Mouse (Mus musculus) stomach, embryonic 14.5 days (tissue): ENCODE measurements around the gene Tube1. TPM values are rescaled to one million over a fixed set of nuclear protein-coding genes. Genes with fewer than 3 reads are reported as not detected.

Experiments
- ATAC-seq: fragments of 200-750 bp; cut with Nextera tagmentation; 2 replicates; pipeline ENCODE4 v1.8.0; 2017; ENCODE audit warnings: low read depth, moderate TSS enrichment; ENCODE audit not compliant: insufficient number of reproducible peaks, insufficient read depth, low FRiP score
- H3K27ac ChIP-seq: fragments of 300-500 bp; sonication (generic); 2 replicates; pipeline ENCODE4 v1.5.1; 2014; ENCODE audit warnings: mild to moderate bottlenecking, low read length, moderate library complexity, mixed read lengths
- H3K27me3 ChIP-seq: fragments of 300-500 bp; sonication (generic); 2 replicates; pipeline ENCODE4 v1.6.1; 2014; ENCODE audit warnings: low read length, control low read depth, mixed read lengths; ENCODE audit not compliant: control insufficient read depth, insufficient read depth
- H3K36me3 ChIP-seq: fragments of 300-500 bp; sonication (generic); 2 replicates; pipeline ENCODE4 v1.6.1; 2014; ENCODE audit warnings: mild to moderate bottlenecking, control low read depth, low read length, moderate library complexity, mixed read lengths; ENCODE audit not compliant: control insufficient read depth, insufficient read depth
- H3K4me1 ChIP-seq: fragments of 300-500 bp; sonication (generic); 2 replicates; pipeline ENCODE4 v1.6.1; 2014; ENCODE audit warnings: low read length, control low read depth, mixed read lengths; ENCODE audit not compliant: control insufficient read depth, insufficient read depth
- H3K4me2 ChIP-seq: fragments of 300-500 bp; sonication (generic); replicated peaks from 2 replicates; pipeline ENCODE4 v1.6.1; 2014; ENCODE audit warnings: low read depth, low read length, control low read depth
- H3K4me3 ChIP-seq: fragments of 300-500 bp; sonication (generic); 2 replicates; pipeline ENCODE4 v1.5.1; 2014; ENCODE audit warnings: low read depth, low read length, control low read depth
- H3K9ac ChIP-seq: fragments of 300-500 bp; sonication (generic); replicated peaks from 2 replicates; pipeline ENCODE4 v1.6.1; 2014; ENCODE audit warnings: low read depth, mild to moderate bottlenecking, control low read depth, low read length, moderate library complexity, mixed read lengths
- H3K9me3 ChIP-seq: fragments of 300-500 bp; sonication (generic); 2 replicates; pipeline ENCODE4 v1.6.1; 2016; ENCODE audit warnings: low read depth, low read length, control low read depth; ENCODE audit not compliant: control insufficient read depth
- WGBS: fragments of 180-500 bp; shearing (Covaris S2); extraction: QIAGEN DNeasy Blood & Tissue Kit; methylation state at CpG from one replicate; pipeline ENCODE4 v1.1.7; 2014; 5-methylcytosine and 5-hydroxymethylcytosine counted together
- polyA plus RNA-seq: library from polyadenylated mRNA; unstranded; fragments of >200 nt; fragmentation: Nextera tagmentation; extraction: Ambion mirVana; gene quantifications from 2 replicates; pipeline ENCODE4 v1.2.1, GENCODE M21; 2014

Tube1 gene
- polyA plus RNA-seq, 1 experiment from 2014 or later: 22.3 TPM

DNA sequence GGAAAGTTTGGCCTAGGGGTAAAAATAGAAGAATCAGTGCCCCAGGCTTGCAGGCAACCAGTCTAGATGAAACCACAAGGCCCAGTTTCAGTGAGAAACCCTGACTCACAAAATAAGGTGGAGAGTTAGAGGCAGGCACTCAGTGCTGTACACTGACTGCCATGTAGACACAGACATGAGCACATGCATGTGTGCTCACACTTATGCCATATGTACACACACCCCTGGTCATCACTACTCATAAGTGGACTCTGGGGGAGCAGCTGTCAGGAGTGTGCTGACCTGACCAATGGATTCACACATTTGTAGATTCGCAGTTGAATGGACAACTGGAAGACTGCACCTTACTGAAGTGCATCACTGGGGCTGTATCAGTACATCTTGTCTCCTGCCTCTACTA lies 27.6 kb downstream of the Tube1 start:
- Histone ChIP-seq H3K27ac (no peak overlapping the region), H3K9me3 (no peaks in the 10 kb centered on the region), H3K36me3 (no peaks in the 10 kb centered on the region), H3K4me2 (no peak overlapping the region), H3K9ac (no peak overlapping the region), H3K27me3 (no peaks in the 10 kb centered on the region), H3K4me3 (no peak overlapping the region), H3K4me1 (peaks cover 16% of the 10 kb centered on the region)
- 96% methylated on average over 1 of the region's 1 CpGs for WGBS
- ATAC-seq: no peak

DNA sequence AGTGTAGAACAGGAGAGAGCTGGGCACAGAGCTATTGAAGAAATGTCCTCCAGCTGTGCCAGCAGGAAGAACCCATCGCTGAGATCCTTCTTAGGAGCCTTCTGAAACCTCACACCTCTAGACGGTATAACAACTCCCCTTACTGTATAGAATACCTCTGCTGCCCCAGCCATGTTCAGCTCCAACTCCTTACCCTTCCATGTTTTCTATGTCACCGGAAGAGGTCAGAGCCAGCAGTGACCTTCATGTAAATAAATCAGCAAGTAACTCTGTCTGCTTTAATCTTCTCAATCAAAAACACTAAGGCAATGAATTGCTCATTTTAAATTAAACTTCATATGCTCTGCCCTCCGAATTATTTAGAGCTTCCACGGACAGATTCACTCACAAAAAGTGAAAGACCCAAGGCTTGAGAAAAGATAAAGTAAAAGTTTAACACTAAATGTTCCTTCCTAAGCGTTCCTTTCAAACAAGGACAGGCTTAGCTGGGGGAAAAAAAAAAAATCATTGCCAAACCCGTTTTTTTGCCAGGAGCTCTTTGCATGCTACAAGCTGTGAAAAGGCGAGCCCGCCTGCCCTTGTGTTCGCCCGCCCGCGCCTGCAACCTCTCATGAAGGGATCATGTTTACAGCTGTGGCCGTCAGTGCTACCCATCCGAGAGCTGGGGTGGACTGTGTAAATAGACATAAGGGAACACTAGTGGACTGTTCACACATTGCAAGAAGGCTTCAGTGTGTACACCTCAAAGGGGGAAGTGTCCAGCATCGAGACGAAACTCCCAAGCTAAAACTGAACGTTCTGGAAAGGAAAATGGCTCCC lies 29.1 kb downstream of the Tube1 start:
- Histone ChIP-seq H3K27me3 (no peaks in the 10 kb centered on the region), H3K36me3 (no peaks in the 10 kb centered on the region), H3K9ac (no peak overlapping the region), H3K4me3 (no peak overlapping the region), H3K4me2 (peak overlapping the region; percentile 35), H3K27ac (no peak overlapping the region; the same call in 1 of the 2 replicates), H3K4me1 (peaks cover 17% of the 10 kb centered on the region), H3K9me3 (no peaks in the 10 kb centered on the region)
- no peak for ATAC-seq
- WGBS: 18% methylated on average over 18 of the region's 18 CpGs

DNA sequence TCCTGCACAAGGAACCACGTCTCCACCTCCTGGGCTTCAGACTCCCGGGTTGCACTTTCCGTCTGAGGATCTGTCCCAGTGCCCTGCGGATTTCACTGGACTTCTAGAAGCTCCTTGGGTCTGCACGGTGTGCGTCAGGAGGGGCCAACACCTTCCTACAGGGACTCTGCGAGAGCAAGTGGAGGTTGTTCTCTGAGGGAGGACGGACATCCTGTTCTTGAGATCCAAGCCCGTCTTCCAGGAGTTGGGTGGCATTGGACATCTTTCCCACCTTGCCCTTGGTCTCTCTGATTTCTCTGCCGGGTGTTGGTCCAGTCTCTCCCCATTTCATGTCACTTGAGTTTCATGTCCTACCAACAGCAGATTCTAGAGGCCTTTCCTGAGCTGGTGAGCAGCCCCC lies 29.9 kb downstream of the Tube1 start, which contains the start of gene Ccn6:
Gene Ccn6 (minus strand): TSS at position 101 of the 400 bp plus-strand sequence.
- Histone ChIP-seq H3K4me1 (peaks cover 17% of the 10 kb centered on the region), H3K27me3 (no peaks in the 10 kb centered on the region), H3K4me3 (no peak within 1 kb of the TSS), H3K9me3 (no peaks in the 10 kb centered on the region), H3K27ac (no peak within 1 kb of the TSS; the same call in 1 of the 2 replicates), H3K36me3 (no peaks in the 10 kb centered on the region), H3K4me2 (peak within 1 kb of the TSS; percentile 35), H3K9ac (no peak within 1 kb of the TSS)
- ATAC-seq: no peak
- 88% methylated on average over 10 of the region's 10 CpGs for WGBS

DNA sequence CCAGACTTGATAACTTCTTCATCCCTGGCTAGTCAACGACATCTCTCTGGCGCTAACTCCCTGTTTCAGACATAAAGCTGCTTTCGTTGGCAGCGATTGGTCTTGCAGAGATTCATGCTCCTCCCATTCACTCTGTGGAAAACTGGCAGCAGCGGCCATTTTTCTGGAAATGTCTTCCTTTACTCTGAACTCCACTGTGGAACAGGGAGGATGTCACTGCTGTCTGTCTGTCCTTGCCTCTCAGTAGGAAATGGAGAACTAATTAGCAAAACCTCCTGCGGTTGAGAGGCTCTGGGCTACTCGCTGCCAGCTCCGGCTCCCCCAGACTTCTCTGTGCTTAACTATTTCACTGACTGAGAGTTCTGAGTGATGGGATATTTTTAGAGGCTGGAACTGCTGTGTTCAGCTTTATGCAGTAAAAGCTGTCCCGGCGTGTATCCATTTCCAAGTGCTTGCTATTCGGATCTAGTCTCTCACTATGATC lies 31.9 kb downstream of the Tube1 start:
- Histone ChIP-seq H3K9ac (no peak overlapping the region), H3K27me3 (no peaks in the 10 kb centered on the region), H3K27ac (peak overlapping the region; percentile 61; the same call in 1 of the 2 replicates), H3K4me2 (peak overlapping the region; percentile 34), H3K4me3 (peak overlapping the region; percentile 15; the same call in 1 of the 2 replicates), H3K4me1 (peaks cover 20% of the 10 kb centered on the region), H3K36me3 (no peaks in the 10 kb centered on the region), H3K9me3 (no peaks in the 10 kb centered on the region)
- ATAC-seq: no peak
- 24% methylated on average over 11 of the region's 11 CpGs for WGBS

DNA sequence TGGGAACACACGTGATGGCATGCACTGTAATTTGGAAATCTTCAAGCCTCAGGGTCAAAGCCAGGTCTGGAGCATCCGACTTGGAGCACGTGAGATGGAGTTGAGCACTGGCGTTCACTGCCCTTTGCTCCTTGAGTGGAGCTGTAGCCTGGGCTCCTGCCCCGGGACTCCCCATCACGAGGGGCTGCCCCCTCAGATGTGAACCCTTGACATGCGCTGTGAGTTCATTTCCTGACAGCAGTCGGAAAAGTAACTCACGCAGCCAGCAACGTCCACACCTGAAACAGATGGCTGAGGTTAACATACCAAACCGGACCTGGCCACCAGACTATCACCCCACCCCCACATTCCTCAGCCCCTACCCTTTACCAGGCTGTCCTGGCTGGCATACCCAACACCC lies 33.8 kb downstream of the Tube1 start:
- Histone ChIP-seq H3K4me1 (peaks cover 28% of the 10 kb centered on the region), H3K9me3 (no peaks in the 10 kb centered on the region), H3K27ac (no peak overlapping the region), H3K27me3 (no peaks in the 10 kb centered on the region), H3K4me3 (no peak overlapping the region), H3K4me2 (no peak overlapping the region), H3K9ac (no peak overlapping the region), H3K36me3 (no peaks in the 10 kb centered on the region)
- 70% methylated on average over 11 of the region's 11 CpGs for WGBS
- no peak for ATAC-seq

DNA sequence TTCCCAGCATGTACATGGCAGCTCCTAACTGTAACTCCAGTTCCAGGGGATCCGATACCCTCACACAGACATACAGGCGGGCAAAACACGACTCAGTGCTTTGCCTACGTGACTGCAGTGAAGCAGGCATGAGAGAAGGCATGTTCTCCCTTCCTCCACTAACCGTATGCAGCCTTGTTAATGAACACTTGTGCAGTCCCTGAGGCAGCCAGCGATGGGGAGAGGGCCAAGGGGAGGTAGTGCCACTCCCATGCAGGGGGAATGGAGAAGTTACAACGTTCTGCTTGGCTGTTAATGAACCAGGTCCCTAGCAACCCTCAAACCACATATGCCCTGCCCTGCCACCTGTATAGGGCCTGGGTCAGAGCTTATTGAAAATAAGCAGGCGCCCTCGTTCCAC lies 35.9 kb downstream of the Tube1 start:
- Histone ChIP-seq H3K36me3 (no peaks in the 10 kb centered on the region), H3K4me1 (peaks cover 30% of the 10 kb centered on the region), H3K27me3 (no peaks in the 10 kb centered on the region), H3K4me2 (0 out of 2 replicates have a peak overlapping the region, but pooled peaks have one; percentile 7), H3K4me3 (no peak overlapping the region), H3K9ac (no peak overlapping the region), H3K9me3 (no peaks in the 10 kb centered on the region), H3K27ac (no peak overlapping the region)
- no peak for ATAC-seq
- WGBS: 61% methylated on average over 9 of the region's 9 CpGs

DNA sequence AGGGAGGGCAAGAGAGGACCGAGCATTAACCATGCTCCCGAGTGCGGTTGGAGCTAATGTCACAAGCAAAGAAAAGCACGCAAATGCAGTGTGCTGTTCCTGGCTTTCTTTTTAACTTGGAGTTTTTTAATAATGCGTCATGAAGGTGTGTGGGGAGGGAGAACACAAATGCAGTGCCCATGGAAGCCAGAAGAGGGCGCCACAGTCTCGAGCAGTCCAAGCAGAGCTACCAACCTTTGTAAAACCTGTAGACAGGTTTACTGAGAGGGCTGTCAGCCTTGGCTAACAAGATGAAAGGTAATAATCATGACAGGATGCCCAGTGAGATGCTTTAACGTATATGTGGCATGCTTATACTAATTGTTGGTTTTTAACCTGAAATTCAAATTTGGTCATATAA lies 36.4 kb downstream of the Tube1 start:
- H3K27ac ChIP-seq: no peak overlapping the region
- no peak overlapping the region for H3K9ac ChIP-seq
- peaks cover 30% of the 10 kb centered on the region for H3K4me1 ChIP-seq
- H3K36me3 ChIP-seq: no peaks in the 10 kb centered on the region
- ATAC-seq: no peak
- no peaks in the 10 kb centered on the region for H3K9me3 ChIP-seq
- 0 out of 2 replicates have a peak overlapping the region, but pooled peaks have one; percentile 7 for H3K4me2 ChIP-seq
- 13% methylated on average over 8 of the region's 8 CpGs for WGBS
- no peak overlapping the region for H3K4me3 ChIP-seq
- H3K27me3 ChIP-seq: no peaks in the 10 kb centered on the region

DNA sequence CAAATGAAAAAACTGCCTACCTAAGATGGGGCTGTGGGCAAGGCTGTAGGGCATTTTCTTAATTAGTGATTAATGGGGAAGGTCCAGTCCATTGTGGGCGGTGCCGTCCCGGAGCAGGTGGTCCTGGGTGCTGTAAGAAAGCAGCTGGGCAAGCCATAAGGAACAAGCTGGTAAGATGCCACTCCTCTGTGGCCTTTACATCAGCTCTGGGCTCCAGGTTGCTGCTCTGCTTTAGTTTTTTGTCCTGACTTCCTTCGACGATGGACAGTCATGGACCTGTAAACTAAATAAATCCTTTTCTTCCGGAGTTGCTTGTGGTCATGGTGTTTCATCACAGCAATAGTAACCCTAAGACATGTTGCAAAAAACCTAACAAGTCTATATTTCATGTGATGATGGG lies 36.9 kb downstream of the Tube1 start:
- Histone ChIP-seq H3K4me3 (no peak overlapping the region), H3K9ac (no peak overlapping the region), H3K9me3 (no peaks in the 10 kb centered on the region), H3K36me3 (no peaks in the 10 kb centered on the region), H3K4me2 (peak overlapping the region; percentile 76; the same call in 1 of the 2 replicates), H3K27ac (no peak overlapping the region), H3K4me1 (peaks cover 25% of the 10 kb centered on the region), H3K27me3 (no peaks in the 10 kb centered on the region)
- 15% methylated on average over 6 of the region's 6 CpGs for WGBS
- ATAC-seq: 0 out of 2 replicates have a peak, but pooled peaks have one; percentile 11
